In genomic region chr12:100530871-100531270, GRCm38 (mm10) we compare ENCODE assay signal across 14 mouse cellular contexts. TPM values are rescaled to one million over a fixed set of nuclear protein-coding genes. Genes with fewer than 3 reads are reported as not detected.
DNase-seq lines count a peak whose midpoint lies in the region; ATAC-seq and TF ChIP-seq lines count a peak whose summit lies in the region.
"Had no signal": no experiment of that assay in that cellular context is flagged by ENCODE, and none has a peak within 500 bp of the region (broad histone marks: within the 10 kb centered on the region; RNA-seq: fewer than 3 reads in every experiment).

No protein-coding gene starts in this region.

- DNase-seq in kidney, adult 9 months: no peak
- DNase-seq in A20 (ENCODE audit: low read depth, low spot score) (peak; percentile 18), MEL (ENCODE audit: low read depth, low spot score) (peak; percentile 40)
- no peak for DNase-seq in liver, embryonic 13.5 days
- DNase-seq in urinary bladder, postnatal 36 days (ENCODE audit: low spot score in 2 of 2): no peak
- no peak for DNase-seq in forebrain, embryonic 10.5 days (ENCODE audit: extremely low spot score, low spot score)
- DNase-seq: adrenal gland, adult 8-10 months; cerebellum, adult 2 months; kidney, adult 8-10 months; lung, adult 2 months had no signal

- H3K27me3 ChIP-seq in kidney, embryonic 15.5 days: no peaks in the 10 kb centered on the region
- no peaks in the 10 kb centered on the region for H3K27me3 ChIP-seq in MEL (ENCODE audit: control insufficient read depth in 1 of 2, insufficient read depth in 2 of 2, low read length in 2 of 2)
- no peaks in the 10 kb centered on the region for H3K27me3 ChIP-seq in liver, embryonic 13.5 days
- H3K27me3 ChIP-seq in forebrain, embryonic 10.5 days (ENCODE audit: poor library complexity, severe bottlenecking): no peaks in the 10 kb centered on the region
- H3K27me3 ChIP-seq: embryonic facial prominence, embryonic 12.5 days had no signal

- TF ChIP-seq POLR2A in MEL (IDR thresholded peaks at IDR 0.05; ENCODE audit: control insufficient read depth in 1 of 2, insufficient read depth in 1 of 2, low read depth in 1 of 2, low read length in 2 of 2, poor library complexity in 1 of 2): no peak

- no peak for TF ChIP-seq RAD21 in MEL (IDR thresholded peaks at IDR 0.05; ENCODE audit: low read depth, low read length)

- peaks cover 40% of the 10 kb centered on the region for H3K4me1 ChIP-seq in kidney, embryonic 15.5 days
- peaks cover 0 to 37% of the 10 kb centered on the region in 2 experiments; a peak in 2 of 4 replicates for H3K4me1 ChIP-seq in MEL (ENCODE audit: control insufficient read depth in 1 of 2, insufficient read depth in 2 of 2, low read length in 2 of 2)
- peaks cover 16% of the 10 kb centered on the region; the same call in 1 of the 2 replicates for H3K4me1 ChIP-seq in liver, embryonic 13.5 days (replicated peaks)
- H3K4me1 ChIP-seq in forebrain, embryonic 10.5 days: peaks cover 51% of the 10 kb centered on the region

- no peak for TF ChIP-seq CTCF in MEL (IDR thresholded peaks at IDR 0.05 in 2 of 3, conservative IDR thresholded peaks at IDR 0.05 in 1 of 3; ENCODE audit: control insufficient read depth in 1 of 3, insufficient read depth in 1 of 3, low read depth in 2 of 3, low read length in 3 of 3, poor library complexity in 1 of 3, severe bottlenecking in 1 of 3)

- no peaks in the 10 kb centered on the region for H3K9me3 ChIP-seq in kidney, embryonic 15.5 days (replicated peaks)
- no peaks in the 10 kb centered on the region for H3K9me3 ChIP-seq in MEL (replicated peaks; ENCODE audit: insufficient read depth, low read length)
- no peaks in the 10 kb centered on the region for H3K9me3 ChIP-seq in liver, embryonic 13.5 days (replicated peaks)
- no peaks in the 10 kb centered on the region for H3K9me3 ChIP-seq in forebrain, embryonic 10.5 days
- H3K9me3 ChIP-seq: embryonic facial prominence, embryonic 12.5 days; G1E had no signal

- 0 out of 2 replicates have a peak overlapping the region, but pooled peaks have one; percentile 3 for H3K27ac ChIP-seq in kidney, embryonic 15.5 days
- peak overlapping the region; percentile 49; the same call in 1 of the 2 replicates for H3K27ac ChIP-seq in MEL (ENCODE audit: control insufficient read depth, low read depth, low read length)
- H3K27ac ChIP-seq in liver, embryonic 13.5 days: peak overlapping the region; percentile 37; the same call in 1 of the 2 replicates
- no peak overlapping the region for H3K27ac ChIP-seq in forebrain, embryonic 10.5 days
- H3K27ac ChIP-seq: embryonic facial prominence, embryonic 12.5 days had no signal

- peak; percentile 19 to 40; a peak in 2 of 4 replicates for TF ChIP-seq EP300 in MEL (IDR thresholded peaks at IDR 0.05; ENCODE audit: low read depth in 1 of 2, low read length in 2 of 2)

- no peak overlapping the region for H3K9ac ChIP-seq in kidney, embryonic 15.5 days
- no peak overlapping the region for H3K9ac ChIP-seq in MEL (ENCODE audit: control insufficient read depth, low read depth, low read length, poor library complexity, severe bottlenecking)
- no peak overlapping the region for H3K9ac ChIP-seq in liver, embryonic 13.5 days
- H3K9ac ChIP-seq: embryonic facial prominence, embryonic 12.5 days had no signal

- ATAC-seq in kidney, embryonic 15.5 days (replicated peaks; ENCODE audit: low FRiP score): no peak
- no peak for ATAC-seq in liver, embryonic 13.5 days (ENCODE audit: low read depth)
- ATAC-seq: forebrain, embryonic 14.5 days had no signal

- H3K79me2 ChIP-seq in MEL (ENCODE audit: control insufficient read depth, insufficient read depth, low read length, poor library complexity): no peaks in the 10 kb centered on the region

- 77% methylated on average over 5 of the region's 5 CpGs for WGBS in kidney, embryonic 15.5 days
- WGBS in liver, embryonic 13.5 days (ENCODE audit: insufficient replicate concordance): 36% methylated on average over 5 of the region's 5 CpGs
- WGBS in forebrain, embryonic 10.5 days: 88% methylated on average over 5 of the region's 5 CpGs

- H3K36me3 ChIP-seq in kidney, embryonic 15.5 days: no peaks in the 10 kb centered on the region
- H3K36me3 ChIP-seq in MEL (ENCODE audit: control insufficient read depth in 1 of 2, insufficient read depth in 2 of 2, low read length in 2 of 2): peaks cover 0 to 17% of the 10 kb centered on the region in 2 experiments; a peak in 2 of 4 replicates
- H3K36me3 ChIP-seq in liver, embryonic 13.5 days: no peaks in the 10 kb centered on the region
- H3K36me3 ChIP-seq in forebrain, embryonic 10.5 days (replicated peaks): no peaks in the 10 kb centered on the region
- H3K36me3 ChIP-seq: embryonic facial prominence, embryonic 12.5 days; G1E had no signal

- H3K4me3 ChIP-seq in kidney, embryonic 15.5 days (replicated peaks): no peak overlapping the region
- no peak overlapping the region for H3K4me3 ChIP-seq in MEL (ENCODE audit: control insufficient read depth in 1 of 2, insufficient read depth in 1 of 2, low read depth in 2 of 2, low read length in 2 of 2)
- no peak overlapping the region for H3K4me3 ChIP-seq in liver, embryonic 13.5 days (replicated peaks)
- no peak overlapping the region for H3K4me3 ChIP-seq in forebrain, embryonic 10.5 days
- H3K4me3 ChIP-seq: embryonic facial prominence, embryonic 12.5 days had no signal

- no peak overlapping the region for H3K4me2 ChIP-seq in kidney, embryonic 15.5 days
- H3K4me2 ChIP-seq in liver, embryonic 13.5 days: no peak overlapping the region
- H3K4me2 ChIP-seq: embryonic facial prominence, embryonic 12.5 days had no signal

TF ChIP-seq in MEL, 35 proteins besides CTCF, POLR2A, EP300 and RAD21:
- TF ChIP-seq NELFE (IDR thresholded peaks at IDR 0.05; ENCODE audit: low read depth, low read length): no peak
- peak; percentile 53 for TF ChIP-seq GATA1 (IDR thresholded peaks at IDR 0.05; ENCODE audit: low read depth, low read length)
- 0 out of 2 replicates have a peak, but pooled peaks have one; percentile 35 for TF ChIP-seq MYC (IDR thresholded peaks at IDR 0.05; ENCODE audit: low read depth, low read length)
- no peak for TF ChIP-seq POLR2AphosphoS2 (IDR thresholded peaks at IDR 0.05; ENCODE audit: low read length)
- no peak for TF ChIP-seq USF2 (IDR thresholded peaks at IDR 0.05; ENCODE audit: borderline replicate concordance in 1 of 2, insufficient read depth in 1 of 2, low read depth in 1 of 2, low read length in 2 of 2)
- TF ChIP-seq MAX (IDR thresholded peaks at IDR 0.05; ENCODE audit: low read length): peak; percentile 22; the same call in 1 of the 2 replicates
- no peak for TF ChIP-seq USF1 (IDR thresholded peaks at IDR 0.05; ENCODE audit: low read depth, low read length)

RNA-seq across cellular contexts. Expression of gene Ttc7b, which starts 10.2 kb away (rescaled TPM):
- polyA plus RNA-seq in kidney, embryonic 15.5 days (2015; fragmentation: Nextera tagmentation; extraction: Ambion mirVana): 4.2 and 4.3 TPM in 2 replicates
- 9.8 and 11.7 TPM in 2 replicates for total RNA-seq in MEL (2012; rRNA removed)
- 10 to 100 TPM in 1 of 2 experiments, not detected in 1; 23.7 TPM for polyA plus RNA-seq in MEL (2012; ENCODE audit: insufficient read depth in 1 of 2, insufficient read length in 2 of 2, low read depth in 1 of 2, low replicate concordance in 2 of 2, missing spikeins in 1 of 2)
- polyA plus RNA-seq in liver, embryonic 13.5 days (2015; fragmentation: Nextera tagmentation; extraction: Ambion mirVana): 1.1 and 1.2 TPM in 2 replicates
- 4.6 and 5.5 TPM in 2 replicates for polyA plus RNA-seq in forebrain, embryonic 10.5 days (2016; fragmentation: Nextera tagmentation; extraction: Ambion mirVana)

Comparison
In these comparisons a context has a peak if more than half of its experiments do, and no peak if none do; other contexts are left out.
1. DNase-seq: peak in A20 (single experiment) and MEL (single experiment); none in kidney, adult 9 months (single experiment), liver, embryonic 13.5 days (single experiment), urinary bladder, postnatal 36 days (0 of 2) and forebrain, embryonic 10.5 days (single experiment).